10 mouse cellular contexts compared by ENCODE assay signal in the genomic region with DNA sequence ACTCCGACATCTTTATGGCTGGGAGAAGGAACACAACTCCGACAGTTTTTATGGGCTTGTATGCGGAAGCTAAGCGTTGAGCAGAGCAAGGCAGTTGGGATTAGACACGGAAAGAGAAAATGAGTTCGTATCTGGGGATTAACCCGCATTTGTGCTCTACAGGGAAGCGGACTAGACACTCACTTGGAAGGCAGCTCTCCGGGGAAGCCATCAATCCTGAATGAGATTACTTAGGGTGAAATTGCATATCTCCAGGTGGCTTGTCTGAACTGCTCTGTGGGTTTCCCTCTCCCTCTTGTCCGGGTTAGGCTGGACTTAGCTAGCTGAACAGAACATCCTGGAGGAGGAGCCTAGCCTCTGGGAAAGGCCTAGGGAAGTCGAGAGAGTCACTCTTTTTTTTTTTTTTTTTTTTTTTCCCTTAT. TPM values are rescaled to one million over a fixed set of nuclear protein-coding genes. Genes with fewer than 3 reads are reported as not detected.
DNase-seq lines count a peak whose midpoint lies in the region; ATAC-seq lines count a peak whose summit lies in the region.
"Had no signal": no experiment of that assay in that cellular context is flagged by ENCODE, and none has a peak within 500 bp of the region (broad histone marks: within the 10 kb centered on the region; RNA-seq: fewer than 3 reads in every experiment).

No protein-coding gene starts in this region.

- H3K9me3 ChIP-seq in liver, embryonic 11.5 days (ENCODE audit: control insufficient read depth, low read length): no peaks in the 10 kb centered on the region
- H3K9me3 ChIP-seq in liver, embryonic 12.5 days (replicated peaks): 0 out of 2 replicates have a peak, but pooled peaks cover 6% of the 10 kb centered on the region
- 0 out of 2 replicates have a peak, but pooled peaks cover 4% of the 10 kb centered on the region for H3K9me3 ChIP-seq in intestine, embryonic 16.5 days (ENCODE audit: control insufficient read depth, low read length)
- H3K9me3 ChIP-seq in neural tube, embryonic 13.5 days: no peaks in the 10 kb centered on the region
- H3K9me3 ChIP-seq: limb, embryonic 15.5 days had no signal

- no peak overlapping the region for H3K9ac ChIP-seq in liver, embryonic 11.5 days (ENCODE audit: low read depth, low read length)
- H3K9ac ChIP-seq in liver, embryonic 12.5 days: no peak overlapping the region
- no peak overlapping the region for H3K9ac ChIP-seq in intestine, embryonic 16.5 days (ENCODE audit: low read depth, low read length)
- no peak overlapping the region for H3K9ac ChIP-seq in neural tube, embryonic 13.5 days
- H3K9ac ChIP-seq: limb, embryonic 15.5 days had no signal

- no peak for DNase-seq in liver, embryonic 11.5 days (ENCODE audit: low spot score)
- DNase-seq in embryo, embryonic 9.5 days (ENCODE audit: extremely low spot score): peak; percentile 38
- no peak for DNase-seq in right cerebral cortex, adult 2 months (ENCODE audit: low spot score in 2 of 2)
- no peak for DNase-seq in frontal cortex, postnatal 36 days (ENCODE audit: low spot score in 2 of 2)
- DNase-seq: right cerebral cortex, postnatal 25 days had no signal

- H3K27me3 ChIP-seq in liver, embryonic 11.5 days (replicated peaks; ENCODE audit: control insufficient read depth, insufficient read depth, low read length): peaks cover 60% of the 10 kb centered on the region
- H3K27me3 ChIP-seq in liver, embryonic 12.5 days (replicated peaks): peaks cover 62% of the 10 kb centered on the region
- peaks cover 33% of the 10 kb centered on the region for H3K27me3 ChIP-seq in intestine, embryonic 16.5 days (replicated peaks; ENCODE audit: control insufficient read depth, insufficient read depth, low read length)
- H3K27me3 ChIP-seq in neural tube, embryonic 13.5 days: peaks cover 63% of the 10 kb centered on the region
- H3K27me3 ChIP-seq: Patski had no signal

- ATAC-seq in liver, embryonic 11.5 days (replicated peaks; ENCODE audit: low FRiP score): no peak
- ATAC-seq in liver, embryonic 12.5 days: no peak
- peak; percentile 49 for ATAC-seq in intestine, embryonic 16.5 days
- ATAC-seq in neural tube, embryonic 13.5 days (ENCODE audit: low read depth): no peak
- ATAC-seq: Patski had no signal

- no peaks in the 10 kb centered on the region for H3K4me1 ChIP-seq in liver, embryonic 11.5 days (replicated peaks; ENCODE audit: control insufficient read depth, insufficient read depth, low read length)
- H3K4me1 ChIP-seq in liver, embryonic 12.5 days: peaks cover 4% of the 10 kb centered on the region; the same call in 1 of the 2 replicates
- H3K4me1 ChIP-seq in intestine, embryonic 16.5 days (ENCODE audit: control insufficient read depth, insufficient read depth, low read length): peaks cover 16% of the 10 kb centered on the region
- peaks cover 61% of the 10 kb centered on the region for H3K4me1 ChIP-seq in neural tube, embryonic 13.5 days (replicated peaks)

- no peak overlapping the region for H3K27ac ChIP-seq in liver, embryonic 11.5 days (ENCODE audit: low read depth, low read length)
- no peak overlapping the region for H3K27ac ChIP-seq in liver, embryonic 12.5 days
- no peak overlapping the region for H3K27ac ChIP-seq in intestine, embryonic 16.5 days (ENCODE audit: low read length)
- no peak overlapping the region for H3K27ac ChIP-seq in neural tube, embryonic 13.5 days (replicated peaks)
- H3K27ac ChIP-seq: limb, embryonic 15.5 days had no signal

- WGBS in liver, embryonic 11.5 days: 4% methylated on average over 11 of the region's 11 CpGs
- 3% methylated on average over 11 of the region's 11 CpGs for WGBS in liver, embryonic 12.5 days (ENCODE audit: insufficient replicate concordance)
- WGBS in intestine, embryonic 16.5 days: 6% methylated on average over 11 of the region's 11 CpGs
- WGBS in neural tube, embryonic 13.5 days: 1% methylated on average over 11 of the region's 11 CpGs

- peak overlapping the region; percentile 33 for H3K4me2 ChIP-seq in liver, embryonic 11.5 days
- H3K4me2 ChIP-seq in liver, embryonic 12.5 days: no peak overlapping the region
- peak overlapping the region; percentile 50 for H3K4me2 ChIP-seq in intestine, embryonic 16.5 days (ENCODE audit: low read depth, low read length)
- H3K4me2 ChIP-seq in neural tube, embryonic 13.5 days: peak overlapping the region; percentile 60

- H3K36me3 ChIP-seq in liver, embryonic 11.5 days (ENCODE audit: control insufficient read depth, insufficient read depth, low read length): no peaks in the 10 kb centered on the region
- no peaks in the 10 kb centered on the region for H3K36me3 ChIP-seq in liver, embryonic 12.5 days
- H3K36me3 ChIP-seq in intestine, embryonic 16.5 days (ENCODE audit: control insufficient read depth, insufficient read depth, low read length): no peaks in the 10 kb centered on the region
- H3K36me3 ChIP-seq in neural tube, embryonic 13.5 days: no peaks in the 10 kb centered on the region
- H3K36me3 ChIP-seq: limb, embryonic 15.5 days had no signal

- H3K4me3 ChIP-seq in liver, embryonic 11.5 days (ENCODE audit: low read depth, low read length): no peak overlapping the region
- no peak overlapping the region for H3K4me3 ChIP-seq in liver, embryonic 12.5 days
- H3K4me3 ChIP-seq in intestine, embryonic 16.5 days (ENCODE audit: low read length): peak overlapping the region; percentile 30
- no peak overlapping the region for H3K4me3 ChIP-seq in neural tube, embryonic 13.5 days

RNA-seq across cellular contexts. Expression of a gene that starts 4.5 kb away (rescaled TPM):
- 0.55 and 0.95 TPM in 2 replicates for polyA plus RNA-seq in liver, embryonic 11.5 days (2014; fragmentation: Nextera tagmentation; extraction: Ambion mirVana)
- polyA plus RNA-seq in liver, embryonic 12.5 days (2016; fragmentation: Nextera tagmentation; extraction: Ambion mirVana): 0.07 and 0.25 TPM in 2 replicates
- polyA plus RNA-seq in intestine, embryonic 16.5 days (2015; fragmentation: Nextera tagmentation; extraction: Ambion mirVana): 3.6 and 4.6 TPM in 2 replicates
- 28.9 and 29.7 TPM in 2 replicates for polyA plus RNA-seq in neural tube, embryonic 13.5 days (2015; fragmentation: Nextera tagmentation; extraction: Ambion mirVana)
